Mouse (Mus musculus) kidney, postnatal 0 days (tissue): ENCODE data around the gene BC004004. TPM values are rescaled to one million over a fixed set of nuclear protein-coding genes. Genes with fewer than 3 reads are reported as not detected.

Experiments
- ATAC-seq: fragments of 200-750 bp; cut with Nextera tagmentation; replicated peaks from 2 replicates; pipeline ENCODE4 v1.8.0; 2017; ENCODE audit warnings: low read depth, moderate number of reproducible peaks, moderate TSS enrichment, moderate library complexity; ENCODE audit not compliant: low FRiP score
- DNase-seq: peaks from one replicate; pipeline ENCODE4 v3.0.0-alpha.2; 2016; ENCODE audit warnings: low spot score
- H3K27ac ChIP-seq: fragments of 300-500 bp; sonication (generic); 2 replicates; pipeline ENCODE4 v1.5.1; 2014; ENCODE audit warnings: mild to moderate bottlenecking
- H3K27me3 ChIP-seq: fragments of 300-500 bp; sonication (generic); 2 replicates; pipeline ENCODE4 v1.6.1; 2014; ENCODE audit warnings: low read length, mixed read lengths; ENCODE audit not compliant: insufficient read depth
- H3K36me3 ChIP-seq: fragments of 300-500 bp; sonication (generic); 2 replicates; pipeline ENCODE4 v1.6.1; 2014; ENCODE audit warnings: low read length, mixed read lengths; ENCODE audit not compliant: insufficient read depth
- H3K4me1 ChIP-seq: fragments of 300-500 bp; sonication (generic); replicated peaks from 2 replicates; pipeline ENCODE4 v1.6.1; 2014; ENCODE audit warnings: antibody characterized with exemption, low read length, mixed read lengths; ENCODE audit not compliant: insufficient read depth
- H3K4me2 ChIP-seq: fragments of 300-500 bp; sonication (generic); 2 replicates; pipeline ENCODE4 v1.6.1; 2014; ENCODE audit warnings: mild to moderate bottlenecking, low read length, moderate library complexity, mixed read lengths
- H3K4me3 ChIP-seq: fragments of 300-500 bp; sonication (generic); replicated peaks from 2 replicates; pipeline ENCODE4 v1.5.1; 2014; ENCODE audit warnings: low read depth, low read length
- H3K9ac ChIP-seq: fragments of 300-500 bp; sonication (generic); 2 replicates; pipeline ENCODE4 v1.6.1; 2014; ENCODE audit warnings: low read depth, low read length
- H3K9me3 ChIP-seq: fragments of 300-500 bp; sonication (generic); replicated peaks from 2 replicates; pipeline ENCODE4 v1.6.1; 2016; ENCODE audit warnings: low read length, inconsistent platforms, mixed read lengths
- CTCF ChIP-seq: IDR thresholded peaks from 2 replicates; pipeline ENCODE4 v1.5.1; 2016; ENCODE audit warnings: antibody characterized with exemption, low read depth, mild to moderate bottlenecking, moderate library complexity
- WGBS: fragments of 180-500 bp; shearing (Covaris S2); extraction: QIAGEN DNeasy Blood & Tissue Kit; methylation state at CpG from one replicate; pipeline ENCODE4 v1.1.7; 2014; 5-methylcytosine and 5-hydroxymethylcytosine counted together
- polyA plus RNA-seq: library from polyadenylated mRNA; unstranded; fragments of >200 nt; fragmentation: Nextera tagmentation; extraction: Ambion mirVana; gene quantifications from 2 replicates; pipeline ENCODE4 v1.2.1, GENCODE M21; 2015

The BC004004 gene
- polyA plus RNA-seq, 1 experiment from 2014 or later = 131 TPM

DNA sequence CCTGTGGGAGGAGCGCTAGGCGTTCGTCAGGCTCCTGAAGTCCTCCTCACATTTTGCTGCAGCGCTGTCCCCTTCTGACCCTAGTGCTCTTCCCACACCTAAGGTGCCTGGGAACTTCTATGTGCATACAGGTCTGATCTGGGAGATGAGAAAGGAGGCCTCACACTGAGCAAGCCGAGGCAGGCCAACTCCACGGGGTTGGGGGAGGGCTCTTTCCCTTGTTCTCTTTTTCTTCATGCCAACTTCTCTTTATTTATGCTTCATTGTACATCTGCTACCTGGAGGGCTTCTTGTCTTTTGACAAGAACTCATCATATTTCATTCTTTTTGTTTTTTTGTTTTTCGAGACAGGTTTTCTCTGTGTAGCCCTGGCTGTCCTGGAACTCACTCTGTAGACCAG lies 23.2 kb downstream of the BC004004 start:
- no peak overlapping the region for H3K9ac ChIP-seq
- ATAC-seq = no peak
- no peak for TF ChIP-seq CTCF
- H3K4me3 ChIP-seq = no peak overlapping the region
- no peaks in the 10 kb centered on the region for H3K9me3 ChIP-seq
- no peak for DNase-seq
- H3K4me1 ChIP-seq = peaks cover 13% of the 10 kb centered on the region
- WGBS = 81% methylated on average over 7 of the region's 7 CpGs
- no peak overlapping the region for H3K27ac ChIP-seq
- H3K4me2 ChIP-seq = no peak overlapping the region
- H3K27me3 ChIP-seq = no peaks in the 10 kb centered on the region
- 0 out of 2 replicates have a peak, but pooled peaks cover 15% of the 10 kb centered on the region for H3K36me3 ChIP-seq

- TF ChIP-seq CTCF = no peak
- 82% methylated on average over 3 of the region's 3 CpGs for WGBS
- Histone ChIP-seq H3K4me3 (no peak overlapping the region), H3K27ac (no peak overlapping the region), H3K36me3 (0 out of 2 replicates have a peak, but pooled peaks cover 15% of the 10 kb centered on the region), H3K4me1 (peaks cover 20% of the 10 kb centered on the region), H3K9ac (no peak overlapping the region), H3K4me2 (no peak overlapping the region), H3K27me3 (no peaks in the 10 kb centered on the region), H3K9me3 (no peaks in the 10 kb centered on the region)
- DNase-seq (no peak), ATAC-seq (no peak)
Measured at GRCm38 (mm10) chr17:29292996-29293395, 24.4 kb downstream of the BC004004 start.

GRCm38 (mm10) chr17:29293807-29294605 lies 25.4 kb downstream of the BC004004 start:
- Histone ChIP-seq H3K36me3 (0 out of 2 replicates have a peak, but pooled peaks cover 15% of the 10 kb centered on the region), H3K9me3 (no peaks in the 10 kb centered on the region), H3K4me2 (no peak overlapping the region), H3K27ac (peak overlapping the region; percentile 26; the same call in 1 of the 2 replicates), H3K4me1 (peaks cover 20% of the 10 kb centered on the region), H3K27me3 (no peaks in the 10 kb centered on the region), H3K4me3 (no peak overlapping the region), H3K9ac (no peak overlapping the region)
- TF ChIP-seq CTCF = peak; percentile 63
- DNase-seq (peak; percentile 68), ATAC-seq (no peak)
- 72% methylated on average over 9 of the region's 9 CpGs for WGBS

DNA sequence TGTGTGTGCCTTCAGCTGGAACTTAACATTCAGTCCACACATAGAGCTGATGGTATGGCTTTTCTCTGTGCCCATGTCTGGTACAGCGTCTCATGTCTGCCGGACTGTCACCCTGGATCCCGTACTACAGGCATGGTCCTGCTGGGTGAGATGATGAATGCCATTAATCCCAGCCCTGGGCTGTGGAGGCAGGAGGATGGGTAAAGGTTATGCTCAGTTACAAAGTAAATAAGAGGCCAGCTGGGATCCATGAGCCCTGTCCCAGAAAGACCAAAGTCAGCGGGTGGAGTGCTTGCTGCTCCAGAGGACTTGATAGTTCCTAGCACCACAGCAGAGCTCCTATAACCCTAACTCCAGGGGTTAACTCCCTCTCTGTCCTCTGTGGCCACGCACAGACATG lies 27.2 kb downstream of the BC004004 start:
- Histone ChIP-seq H3K27me3 (no peaks in the 10 kb centered on the region), H3K36me3 (0 out of 2 replicates have a peak, but pooled peaks cover 15% of the 10 kb centered on the region), H3K4me2 (no peak overlapping the region), H3K4me1 (peaks cover 26% of the 10 kb centered on the region), H3K9me3 (no peaks in the 10 kb centered on the region), H3K9ac (no peak overlapping the region), H3K27ac (peak overlapping the region; percentile 84; the same call in 1 of the 2 replicates), H3K4me3 (no peak overlapping the region)
- no peak; the same call in 1 of the 2 replicates for ATAC-seq
- 38% methylated on average over 5 of the region's 5 CpGs for WGBS
- TF ChIP-seq CTCF = no peak
- peak; percentile 81 for DNase-seq

- no peak for ATAC-seq
Measured at GRCm38 (mm10) chr17:29297321-29297720, 28.7 kb downstream of the BC004004 start.

GRCm38 (mm10) chr17:29297813-29298212 lies 29.2 kb downstream of the BC004004 start:
- TF ChIP-seq CTCF = peak; percentile 44
- Histone ChIP-seq H3K4me3 (no peak overlapping the region), H3K27me3 (no peaks in the 10 kb centered on the region), H3K4me2 (no peak overlapping the region), H3K27ac (peak overlapping the region; percentile 84), H3K36me3 (peaks cover 16% of the 10 kb centered on the region; the same call in 1 of the 2 replicates), H3K9me3 (no peaks in the 10 kb centered on the region), H3K9ac (peak overlapping the region; percentile 27; the same call in 1 of the 2 replicates), H3K4me1 (peaks cover 26% of the 10 kb centered on the region)
- DNase-seq (no peak), ATAC-seq (0 out of 2 replicates have a peak, but pooled peaks have one; percentile 3)
- 56% methylated on average over 6 of the region's 6 CpGs for WGBS

More at GRCm38 (mm10) chr17:29297321-29297720, 28.7 kb downstream of the BC004004 start:
- no peak for DNase-seq
- Histone ChIP-seq H3K9me3 (no peaks in the 10 kb centered on the region), H3K36me3 (peaks cover 16% of the 10 kb centered on the region; the same call in 1 of the 2 replicates), H3K27ac (peak overlapping the region; percentile 84), H3K4me2 (no peak overlapping the region), H3K9ac (peak overlapping the region; percentile 27; the same call in 1 of the 2 replicates), H3K4me1 (peaks cover 26% of the 10 kb centered on the region), H3K27me3 (no peaks in the 10 kb centered on the region), H3K4me3 (no peak overlapping the region)
- no peak for TF ChIP-seq CTCF
- 24% methylated on average over 10 of the region's 10 CpGs for WGBS
